Mouse (Mus musculus) lung, postnatal 0 days (tissue): ENCODE data around the gene Map3k20.

Experiments used
- CTCF ChIP-seq: IDR thresholded peaks from 2 replicates; pipeline ENCODE4 v1.5.1; 2016; ENCODE audit warnings: antibody characterized with exemption, mild to moderate bottlenecking
- EP300 ChIP-seq: IDR thresholded peaks from 2 replicates; pipeline ENCODE4 v1.6.1; 2016; ENCODE audit warnings: antibody characterized with exemption, mild to moderate bottlenecking, control low read depth

DNA sequence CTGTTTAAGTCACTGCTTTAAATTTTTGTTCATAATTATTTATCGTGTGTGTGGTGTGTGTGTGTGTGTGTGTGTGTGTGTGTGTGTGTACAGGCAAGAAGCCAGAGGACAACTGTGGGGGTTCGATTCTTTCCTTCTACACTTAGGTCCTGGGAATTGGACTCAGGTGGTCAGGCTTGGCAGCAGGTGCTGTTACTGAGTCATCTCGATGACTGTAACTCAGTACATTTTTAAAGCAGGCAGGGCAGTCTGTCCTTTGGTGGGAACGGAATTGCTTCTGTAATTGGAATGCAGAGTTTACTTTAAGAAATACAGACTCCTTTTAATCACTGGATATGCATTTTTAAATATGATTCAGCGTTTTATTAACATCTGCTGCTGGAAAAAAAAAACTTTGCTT is 22.9 kb downstream of the Map3k20 start:
- no peak for TF ChIP-seq CTCF
- TF ChIP-seq EP300: no peak
